Mouse (Mus musculus): ENCODE data around the gene Ip6k3. TPM values are rescaled to one million over a fixed set of nuclear protein-coding genes. Genes with fewer than 3 reads are reported as not detected.

Gene Ip6k3
- polyA plus RNA-seq, 1 experiment = 0.44 TPM

DNA sequence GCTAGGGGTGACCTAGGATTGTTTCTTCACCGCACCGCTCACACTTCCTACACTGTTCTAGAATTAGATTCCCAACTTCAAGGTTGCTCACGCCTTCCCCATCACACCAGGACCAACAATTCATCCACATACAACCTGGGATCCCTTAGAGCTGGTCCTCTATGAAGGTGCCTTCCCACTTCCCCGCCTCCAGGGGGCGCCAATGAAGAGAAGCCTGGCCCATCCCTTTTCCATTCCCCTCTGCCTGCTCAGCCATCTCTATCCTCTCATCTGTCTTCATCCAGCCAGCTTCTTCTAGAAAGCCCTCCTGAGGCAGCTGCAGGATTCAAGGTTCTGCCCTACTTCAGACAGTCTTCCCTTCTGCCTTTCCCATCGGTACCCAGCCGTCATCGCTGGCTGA is 16.2 kb downstream of the Ip6k3 start:
- Histone ChIP-seq H3K4me1 (ENCODE audit: control insufficient read depth, insufficient read depth, insufficient read length, low read length) (peaks cover 13% of the 10 kb centered on the region), H3K27ac (replicated peaks; ENCODE audit: low read depth, low read length) (no peak overlapping the region), H3K4me3 (ENCODE audit: insufficient read depth, low read depth, low read length) (no peak overlapping the region)

DNA sequence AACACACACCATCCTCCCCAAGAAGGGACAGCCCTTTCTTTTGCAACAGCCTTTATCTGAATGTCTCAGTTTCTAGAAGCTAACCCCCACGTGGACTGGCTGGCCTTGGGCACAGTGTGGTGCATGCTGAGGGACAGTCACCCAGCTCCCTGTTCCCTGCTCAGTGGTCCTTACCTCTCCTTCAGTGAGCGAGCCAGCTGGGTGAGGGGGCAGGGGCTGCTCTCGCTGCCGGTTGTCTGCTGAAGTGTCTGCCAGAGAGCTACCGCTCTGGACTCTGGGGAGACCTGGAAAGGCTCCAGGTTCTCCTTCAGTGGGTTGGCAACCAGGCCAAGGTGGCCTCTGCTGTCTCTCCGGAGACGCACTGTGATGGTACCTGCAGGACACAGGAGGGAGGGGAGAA is 16.7 kb downstream of the Ip6k3 start:
- Histone ChIP-seq H3K4me3 (ENCODE audit: insufficient read depth, low read depth, low read length) (no peak overlapping the region), H3K27ac (replicated peaks; ENCODE audit: low read depth, low read length) (no peak overlapping the region), H3K4me1 (ENCODE audit: control insufficient read depth, insufficient read depth, insufficient read length, low read length) (peaks cover 13% of the 10 kb centered on the region)

DNA sequence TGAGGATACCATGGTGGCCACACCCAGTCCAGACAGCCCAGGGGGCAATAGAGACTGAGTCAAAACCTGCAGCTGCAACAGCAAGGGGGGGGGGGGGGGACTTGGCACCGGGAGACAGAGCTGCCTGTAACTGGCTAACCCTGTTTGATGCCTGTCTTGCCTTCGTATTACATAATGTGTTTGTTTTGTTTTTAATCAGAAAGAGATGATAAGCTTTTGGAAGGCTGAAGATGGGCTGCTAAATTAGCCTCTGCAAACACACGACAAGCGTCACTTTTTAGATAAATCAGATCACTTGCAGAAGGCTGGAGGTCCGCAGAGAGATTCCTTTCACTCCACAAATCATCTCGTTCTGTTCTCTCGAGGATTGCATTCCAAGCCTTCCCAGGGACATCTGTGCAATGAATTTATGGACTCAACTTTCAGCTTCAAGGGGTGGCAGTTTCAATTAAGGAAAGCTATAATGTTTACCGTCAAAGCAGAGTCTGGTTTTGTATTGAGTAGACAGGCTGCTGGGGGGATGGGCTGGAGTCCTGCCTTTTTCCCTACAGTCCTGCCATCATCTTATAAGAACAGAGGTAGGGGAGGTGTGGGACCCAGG is 21.2 kb downstream of the Ip6k3 start:
- Histone ChIP-seq H3K27ac (replicated peaks; ENCODE audit: low read depth, low read length) (no peak overlapping the region), H3K4me1 (ENCODE audit: control insufficient read depth, insufficient read depth, insufficient read length, low read length) (no peaks in the 10 kb centered on the region; the same call in 1 of the 2 replicates), H3K4me3 (ENCODE audit: insufficient read depth, low read depth, low read length) (no peak overlapping the region)

DNA sequence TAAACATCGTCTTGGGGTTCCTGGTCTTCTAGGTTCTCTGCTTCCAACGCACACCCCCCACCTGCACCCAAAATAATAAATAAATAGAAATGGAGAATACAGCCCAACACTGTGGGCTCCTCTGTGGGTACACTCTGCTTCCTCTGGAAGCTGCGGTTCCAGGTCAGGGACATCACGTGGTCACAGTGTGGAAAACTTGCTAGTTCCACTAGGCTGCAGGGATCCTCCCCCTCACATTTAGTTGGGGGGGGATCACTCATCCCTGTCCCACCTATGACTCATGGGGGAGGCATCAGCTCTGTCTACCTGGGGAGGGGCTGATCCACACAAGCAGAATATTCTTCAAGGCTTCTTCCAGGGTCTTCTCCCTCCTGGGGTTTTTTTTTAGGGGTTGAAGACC is 23.4 kb downstream of the Ip6k3 start:
- Histone ChIP-seq H3K27ac (replicated peaks; ENCODE audit: low read depth, low read length) (no peak overlapping the region), H3K4me3 (ENCODE audit: insufficient read depth, low read depth, low read length) (no peak overlapping the region), H3K4me1 (ENCODE audit: control insufficient read depth, insufficient read depth, insufficient read length, low read length) (no peaks in the 10 kb centered on the region)

DNA sequence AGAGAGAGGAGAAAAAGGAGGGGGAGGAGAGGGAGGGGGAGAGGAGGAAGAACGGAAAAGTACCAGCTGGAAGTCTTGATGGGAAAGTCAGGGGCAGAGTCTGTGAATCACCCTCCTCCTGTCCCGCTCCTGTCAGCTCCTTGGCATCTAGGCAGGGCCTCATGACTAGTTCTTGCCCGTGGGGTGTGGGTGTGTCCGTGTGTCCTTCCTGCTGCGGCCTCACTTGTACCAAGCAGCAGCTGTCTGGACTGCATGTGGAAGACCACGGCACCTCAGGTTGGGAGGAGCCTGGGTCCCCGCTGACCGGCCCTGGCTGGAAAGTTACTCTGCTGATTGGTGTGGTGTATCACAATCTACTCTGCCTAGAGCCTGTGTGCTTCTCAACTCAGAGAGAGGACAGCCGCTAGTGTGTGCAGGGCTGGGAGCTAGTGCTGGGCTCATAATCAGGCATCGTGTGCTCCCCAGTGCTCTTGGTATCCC is 25.6 kb downstream of the Ip6k3 start:
- H3K4me1 ChIP-seq (ENCODE audit: control insufficient read depth, insufficient read depth, insufficient read length, low read length) = 0 out of 2 replicates have a peak, but pooled peaks cover 2% of the 10 kb centered on the region
- H3K4me3 ChIP-seq (ENCODE audit: insufficient read depth, low read depth, low read length) = no peak overlapping the region
- no peak overlapping the region for H3K27ac ChIP-seq (replicated peaks; ENCODE audit: low read depth, low read length)

DNA sequence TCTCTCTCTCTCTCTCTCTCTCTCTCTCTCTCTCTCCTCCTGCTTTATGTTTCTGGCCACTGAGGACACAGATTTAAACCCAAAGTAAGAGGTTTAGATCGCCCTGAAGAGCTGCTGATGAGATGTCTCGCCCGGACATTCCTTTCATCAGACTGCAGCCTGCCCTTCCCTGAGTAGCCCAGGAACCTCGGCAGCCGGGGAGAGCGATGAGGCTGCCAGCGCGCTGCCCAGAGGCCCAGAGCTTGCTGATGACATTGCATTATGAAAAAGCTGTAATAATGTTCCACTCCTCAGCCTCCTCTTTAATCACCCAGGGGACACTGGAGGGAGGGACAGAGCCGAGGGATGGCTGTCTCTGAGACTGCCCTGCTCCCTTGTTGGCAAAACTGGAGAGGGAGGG is 27.3 kb downstream of the Ip6k3 start:
- H3K27ac ChIP-seq (replicated peaks; ENCODE audit: low read depth, low read length) = no peak overlapping the region; the same call in 1 of the 2 replicates
- 0 out of 2 replicates have a peak, but pooled peaks cover 5% of the 10 kb centered on the region for H3K4me1 ChIP-seq (ENCODE audit: control insufficient read depth, insufficient read depth, insufficient read length, low read length)
- H3K4me3 ChIP-seq (ENCODE audit: insufficient read depth, low read depth, low read length) = no peak overlapping the region

DNA sequence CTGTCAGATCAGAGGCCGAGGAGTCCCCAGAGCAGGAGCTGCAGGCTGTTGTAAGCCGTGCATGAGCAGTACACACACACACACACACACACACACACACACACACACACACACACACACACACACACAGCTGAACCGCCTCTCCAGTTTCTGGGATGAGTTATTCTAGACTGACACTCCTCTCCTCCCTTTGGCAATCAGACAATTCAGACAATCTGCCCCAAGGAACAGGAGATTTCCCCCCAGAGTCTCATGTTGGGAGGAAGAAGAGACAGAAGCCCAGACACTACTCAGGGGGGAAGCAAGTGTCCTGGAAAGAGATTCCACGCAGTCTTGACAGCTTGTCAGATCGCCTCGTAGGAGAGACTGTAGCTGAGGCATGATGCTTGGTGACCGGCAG is 28.3 kb downstream of the Ip6k3 start:
- 0 out of 2 replicates have a peak, but pooled peaks cover 5% of the 10 kb centered on the region for H3K4me1 ChIP-seq (ENCODE audit: control insufficient read depth, insufficient read depth, insufficient read length, low read length)
- no peak overlapping the region for H3K4me3 ChIP-seq (ENCODE audit: insufficient read depth, low read depth, low read length)
- H3K27ac ChIP-seq (replicated peaks; ENCODE audit: low read depth, low read length) = no peak overlapping the region

DNA sequence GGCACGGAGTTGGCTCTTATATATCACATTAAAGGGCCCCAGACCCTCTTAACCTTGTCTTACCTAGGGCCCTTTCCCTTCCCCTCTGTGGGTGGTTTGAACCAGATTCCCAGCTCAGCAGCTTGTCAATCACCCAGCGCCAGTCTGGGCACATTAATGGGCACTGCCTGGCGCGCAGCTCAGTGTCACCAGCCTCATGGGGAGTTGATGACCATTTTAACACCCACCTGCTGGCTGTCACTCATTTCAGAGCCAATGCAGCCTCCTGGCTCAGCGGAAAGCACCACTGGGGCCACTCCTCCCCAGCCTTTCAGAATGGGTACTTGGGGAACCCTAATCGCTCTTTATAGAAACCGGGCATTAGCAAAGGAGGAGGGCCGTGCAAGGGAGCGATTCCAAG is 29.2 kb downstream of the Ip6k3 start:
- no peak overlapping the region for H3K4me3 ChIP-seq (ENCODE audit: insufficient read depth, low read depth, low read length)
- H3K4me1 ChIP-seq (ENCODE audit: control insufficient read depth, insufficient read depth, insufficient read length, low read length) = peaks cover 5% of the 10 kb centered on the region
- no peak overlapping the region for H3K27ac ChIP-seq (replicated peaks; ENCODE audit: low read depth, low read length)

DNA sequence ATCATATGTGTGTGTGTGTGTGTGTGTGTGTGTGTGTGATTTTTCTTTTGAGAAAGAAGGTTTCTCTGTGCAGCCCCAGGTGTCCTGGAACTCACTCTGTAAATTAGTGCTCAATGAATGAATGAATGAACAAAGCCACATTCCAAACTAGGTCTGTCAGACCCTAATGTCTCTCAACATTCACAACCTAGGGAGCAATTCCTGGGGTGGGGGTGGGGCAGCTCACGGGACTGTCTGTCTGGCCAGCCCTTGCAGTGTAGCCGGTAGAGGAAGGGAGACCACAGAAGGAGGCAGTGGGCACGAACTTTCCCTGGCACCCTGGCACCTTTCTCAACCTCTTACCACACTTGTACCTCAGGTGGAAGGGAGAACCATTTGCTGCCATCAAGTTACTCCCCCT is 32.9 kb downstream of the Ip6k3 start:
- Histone ChIP-seq H3K4me3 (ENCODE audit: insufficient read depth, low read depth, low read length) (no peak overlapping the region), H3K27ac (replicated peaks; ENCODE audit: low read depth, low read length) (no peak overlapping the region), H3K4me1 (ENCODE audit: control insufficient read depth, insufficient read depth, insufficient read length, low read length) (peaks cover 16% of the 10 kb centered on the region)

DNA sequence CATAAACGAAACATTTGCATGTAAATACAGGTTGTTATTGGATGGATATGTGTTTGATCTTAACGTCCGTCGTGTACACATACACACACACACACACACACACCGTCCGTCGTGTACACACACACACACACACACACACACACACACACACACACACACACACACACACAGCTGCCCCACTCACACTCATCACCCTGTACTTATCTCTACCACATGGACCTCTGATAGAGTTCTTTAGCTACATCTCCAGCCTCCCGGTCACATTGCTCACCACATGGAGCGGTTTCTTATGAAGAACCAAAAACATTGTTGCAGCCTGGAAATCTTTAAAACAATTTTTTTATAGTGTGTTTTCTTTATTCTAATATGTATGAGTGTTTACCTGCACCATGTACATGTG is 33.4 kb downstream of the Ip6k3 start:
- Histone ChIP-seq H3K4me1 (ENCODE audit: control insufficient read depth, insufficient read depth, insufficient read length, low read length) (peaks cover 16% of the 10 kb centered on the region), H3K4me3 (ENCODE audit: insufficient read depth, low read depth, low read length) (peak overlapping the region; percentile 50), H3K27ac (replicated peaks; ENCODE audit: low read depth, low read length) (no peak overlapping the region)

DNA sequence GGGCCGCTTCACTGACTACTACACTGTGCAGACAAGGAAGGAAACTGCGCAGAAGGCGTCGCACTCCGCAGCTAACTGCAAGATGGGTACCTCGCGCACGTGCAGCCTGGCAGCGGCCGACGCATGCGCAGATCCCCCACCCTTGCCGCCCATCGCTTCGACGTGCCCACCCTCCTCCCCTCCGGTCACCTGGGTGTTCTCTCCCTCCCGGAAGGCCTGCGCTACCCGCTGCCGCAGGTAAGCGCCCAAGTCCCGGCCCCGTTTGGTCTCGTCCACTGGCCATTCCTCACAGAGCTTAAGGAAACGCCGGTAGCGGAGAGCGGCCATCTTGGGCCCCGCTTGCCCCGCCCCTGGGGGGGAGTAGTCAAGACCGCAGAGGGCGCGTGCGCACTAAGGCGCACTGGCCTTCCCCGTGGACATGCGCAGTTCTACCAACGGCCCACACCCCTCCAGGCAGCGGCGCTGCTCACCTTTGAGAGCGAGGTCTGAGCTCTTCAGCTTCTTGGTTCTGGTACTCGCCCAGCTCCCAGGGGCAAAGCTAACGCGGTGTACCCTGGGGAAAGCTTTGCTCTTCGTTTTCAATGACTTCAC is 33.9 kb downstream of the Ip6k3 start, which contains the start of gene Uqcc2:
Uqcc2 (minus strand) TSS at position 366 of the 591 bp plus-strand sequence.
- H3K27ac ChIP-seq (replicated peaks; ENCODE audit: low read depth, low read length) = peak within 1 kb of the TSS; percentile 54
- peaks cover 16% of the 10 kb centered on the region for H3K4me1 ChIP-seq (ENCODE audit: control insufficient read depth, insufficient read depth, insufficient read length, low read length)

DNA sequence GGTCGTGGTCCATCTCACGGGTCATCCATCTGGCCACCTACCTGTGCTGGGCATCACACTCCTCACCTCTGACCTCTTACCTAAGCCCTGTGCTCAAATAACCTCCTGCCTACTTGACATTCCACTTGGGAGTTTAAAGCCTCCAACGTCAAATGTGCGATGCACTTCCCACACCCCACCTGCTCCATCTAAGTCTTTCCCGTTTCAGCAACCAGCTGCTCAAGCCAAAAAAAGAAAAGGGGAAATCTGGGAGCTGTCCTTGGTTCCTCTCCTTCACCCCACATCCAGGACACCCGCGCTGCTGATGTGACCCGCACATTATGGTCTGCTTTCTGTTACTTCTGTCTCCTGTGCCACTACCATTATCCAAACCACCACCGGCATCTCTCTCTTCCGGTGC is 35.4 kb downstream of the Ip6k3 start:
- no peak overlapping the region for H3K27ac ChIP-seq (replicated peaks; ENCODE audit: low read depth, low read length)
- H3K4me1 ChIP-seq (ENCODE audit: control insufficient read depth, insufficient read depth, insufficient read length, low read length) = peaks cover 16% of the 10 kb centered on the region
- H3K4me3 ChIP-seq (ENCODE audit: insufficient read depth, low read depth, low read length) = no peak overlapping the region

More for the DNA sequence above, 33.9 kb downstream of the Ip6k3 start, which contains the start of gene Uqcc2:
- peak within 1 kb of the TSS; percentile 65 for H3K4me3 ChIP-seq (ENCODE audit: insufficient read depth, low read depth, low read length)

DNA sequence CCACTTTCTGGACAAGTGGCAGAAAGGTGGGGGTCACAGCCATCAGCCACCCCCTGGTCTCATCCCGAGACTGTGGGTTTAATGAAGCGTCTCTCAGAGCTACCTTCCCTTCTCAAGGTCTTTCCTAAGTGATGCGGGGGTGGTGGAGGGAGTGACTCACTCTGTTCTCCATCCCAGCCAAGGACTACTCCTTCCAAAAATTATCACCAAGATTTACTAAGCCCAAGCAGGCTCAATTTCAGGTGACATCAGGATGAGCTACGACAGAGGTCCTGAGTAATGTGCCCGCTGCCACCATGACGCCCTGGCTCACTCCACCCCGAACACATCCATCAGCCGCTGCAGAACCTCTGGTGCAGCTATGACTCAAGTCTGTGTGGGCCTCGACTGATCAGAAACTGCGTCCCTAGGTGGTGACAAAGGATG is 36.3 kb downstream of the Ip6k3 start:
- no peak overlapping the region for H3K27ac ChIP-seq (replicated peaks; ENCODE audit: low read depth, low read length)
- H3K4me3 ChIP-seq (ENCODE audit: insufficient read depth, low read depth, low read length) = no peak overlapping the region
- peaks cover 11% of the 10 kb centered on the region for H3K4me1 ChIP-seq (ENCODE audit: control insufficient read depth, insufficient read depth, insufficient read length, low read length)

DNA sequence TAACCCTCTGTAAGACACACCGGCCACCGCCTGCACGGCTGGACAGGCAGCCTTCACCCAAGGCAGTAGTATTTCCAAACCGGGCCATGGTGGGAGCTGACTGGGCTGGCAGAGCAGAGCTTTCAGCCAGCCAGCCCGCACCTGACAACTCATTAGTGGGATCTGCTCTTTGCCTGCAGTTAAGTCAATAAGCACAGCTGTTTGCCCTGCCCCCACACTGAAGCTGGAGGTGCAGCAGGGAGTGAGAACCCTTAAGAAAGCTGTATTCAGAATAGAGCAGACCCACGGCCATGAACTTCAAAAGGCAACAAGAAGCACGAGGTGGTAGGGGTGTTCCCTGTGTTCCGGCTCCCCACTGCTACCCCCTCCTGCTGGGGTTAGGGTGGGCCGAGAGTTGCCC is 37.3 kb downstream of the Ip6k3 start:
- H3K27ac ChIP-seq (replicated peaks; ENCODE audit: low read depth, low read length) = no peak overlapping the region
- H3K4me1 ChIP-seq (ENCODE audit: control insufficient read depth, insufficient read depth, insufficient read length, low read length) = peaks cover 11% of the 10 kb centered on the region
- no peak overlapping the region for H3K4me3 ChIP-seq (ENCODE audit: insufficient read depth, low read depth, low read length)

DNA sequence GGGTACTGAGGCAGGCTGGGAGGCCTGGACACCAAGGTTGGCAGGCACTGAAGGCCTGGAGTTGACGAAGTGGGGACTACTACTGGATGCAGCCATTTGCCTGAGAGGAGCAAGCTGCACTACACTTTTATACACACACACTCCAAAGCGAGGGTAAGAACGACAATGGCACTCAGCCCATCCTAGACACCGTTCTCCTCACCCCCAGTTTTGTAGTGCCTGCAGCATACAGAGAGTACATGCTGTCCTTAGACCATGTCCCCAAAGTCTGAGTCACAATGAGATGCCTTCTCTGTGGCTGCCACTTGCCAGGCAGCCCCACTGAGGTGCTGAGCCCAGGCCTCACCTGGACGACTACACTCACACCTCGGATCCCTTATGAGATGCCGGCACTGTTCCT is 37.8 kb downstream of the Ip6k3 start:
- peaks cover 11% of the 10 kb centered on the region for H3K4me1 ChIP-seq (ENCODE audit: control insufficient read depth, insufficient read depth, insufficient read length, low read length)
- no peak overlapping the region for H3K4me3 ChIP-seq (ENCODE audit: insufficient read depth, low read depth, low read length)
- no peak overlapping the region for H3K27ac ChIP-seq (replicated peaks; ENCODE audit: low read depth, low read length)

DNA sequence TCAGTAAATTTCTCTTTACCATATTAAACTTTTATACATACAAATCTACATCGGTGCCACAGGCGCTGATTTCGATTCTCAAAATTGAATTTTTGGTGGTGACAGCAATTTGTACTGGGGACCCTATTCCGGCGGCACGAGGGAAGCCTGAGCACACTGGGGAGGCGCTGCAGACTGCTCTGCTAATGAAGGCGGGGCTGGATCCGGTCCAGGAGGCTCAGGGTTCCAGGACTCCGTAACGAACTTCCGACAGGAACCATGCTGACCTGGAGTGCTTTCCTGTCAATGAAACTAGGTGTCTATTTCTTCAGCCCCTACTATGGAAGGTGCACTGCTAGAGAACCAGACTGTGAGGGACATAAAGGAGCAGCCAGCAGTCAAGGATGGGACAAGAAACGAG is 38.3 kb downstream of the Ip6k3 start:
- no peak overlapping the region for H3K4me3 ChIP-seq (ENCODE audit: insufficient read depth, low read depth, low read length)
- peaks cover 11% of the 10 kb centered on the region for H3K4me1 ChIP-seq (ENCODE audit: control insufficient read depth, insufficient read depth, insufficient read length, low read length)
- H3K27ac ChIP-seq (replicated peaks; ENCODE audit: low read depth, low read length) = no peak overlapping the region

All from brown adipose tissue, adult 24 weeks (tissue).